Mouse (Mus musculus) heart, postnatal 0 days (tissue): ENCODE data around the gene Rhoj. TPM values are rescaled to one million over a fixed set of nuclear protein-coding genes. Genes with fewer than 3 reads are reported as not detected.

Experiments
- ATAC-seq: fragments of 200-750 bp; cut with Nextera tagmentation; 2 replicates; pipeline ENCODE4 v1.8.0; 2017; ENCODE audit warnings: low read depth, moderate number of reproducible peaks, moderate library complexity; ENCODE audit not compliant: insufficient read depth
- DNase-seq: peaks from one replicate; pipeline ENCODE4 v3.0.0-alpha.2; 2016; ENCODE audit warnings: low spot score
- H3K27ac ChIP-seq: fragments of 300-500 bp; sonication (generic); 2 replicates; pipeline ENCODE4 v1.5.1; 2014; ENCODE audit warnings: low read depth, mild to moderate bottlenecking
- H3K27me3 ChIP-seq: fragments of 300-500 bp; sonication (generic); 2 replicates; pipeline ENCODE4 v1.6.1; 2014; ENCODE audit warnings: low read length, mixed read lengths; ENCODE audit not compliant: control insufficient read depth, insufficient read depth
- H3K36me3 ChIP-seq: fragments of 300-500 bp; sonication (generic); replicated peaks from 2 replicates; pipeline ENCODE4 v1.6.1; 2014; ENCODE audit warnings: low read length, mixed read lengths; ENCODE audit not compliant: control insufficient read depth, insufficient read depth
- H3K4me1 ChIP-seq: fragments of 300-500 bp; sonication (generic); 2 replicates; pipeline ENCODE4 v1.6.1; 2014; ENCODE audit warnings: antibody characterized with exemption; ENCODE audit not compliant: control insufficient read depth, insufficient read depth
- H3K4me2 ChIP-seq: fragments of 300-500 bp; sonication (generic); 2 replicates; pipeline ENCODE4 v1.6.1; 2014; ENCODE audit warnings: low read depth, mild to moderate bottlenecking, low read length, moderate library complexity
- H3K4me3 ChIP-seq: fragments of 300-500 bp; sonication (generic); 2 replicates; pipeline ENCODE4 v1.5.1; 2014; ENCODE audit warnings: low read depth, low read length
- H3K9ac ChIP-seq: fragments of 300-500 bp; sonication (generic); replicated peaks from 2 replicates; pipeline ENCODE4 v1.6.1; 2014; ENCODE audit warnings: low read depth, low read length, mixed read lengths
- H3K9me3 ChIP-seq: fragments of 300-500 bp; sonication (generic); replicated peaks from 2 replicates; pipeline ENCODE4 v1.6.1; 2016; ENCODE audit warnings: low read length; ENCODE audit not compliant: control insufficient read depth
- CTCF ChIP-seq: IDR thresholded peaks from 2 replicates; pipeline ENCODE4 v1.5.1; 2016; ENCODE audit warnings: antibody characterized with exemption, control low read depth, low read depth
- EP300 ChIP-seq: IDR thresholded peaks from 2 replicates; pipeline ENCODE4 v1.6.1; 2016; ENCODE audit warnings: antibody characterized with exemption, low read depth
- WGBS: fragments of 180-500 bp; shearing (Covaris S2); extraction: QIAGEN DNeasy Blood & Tissue Kit; methylation state at CpG from one replicate; pipeline ENCODE4 v1.1.7; 2014; 5-methylcytosine and 5-hydroxymethylcytosine counted together
- polyA plus RNA-seq: library from polyadenylated mRNA; unstranded; fragments of >200 nt; fragmentation: Nextera tagmentation; extraction: Ambion mirVana; gene quantifications from 2 replicates; pipeline ENCODE4 v1.2.1, GENCODE M21; 2015
- total RNA-seq: library from RNA; depleted of rRNA; stranded (reverse); fragments of >200 nt; gene quantifications from 2 replicates; pipeline ENCODE4 v1.2.3, GENCODE M21; 2014; ENCODE audit warnings: low replicate concordance

Gene Rhoj
- total and polyA plus RNA-seq, 2 experiments from 2014 or later = 42.9 to 107 TPM

DNA sequence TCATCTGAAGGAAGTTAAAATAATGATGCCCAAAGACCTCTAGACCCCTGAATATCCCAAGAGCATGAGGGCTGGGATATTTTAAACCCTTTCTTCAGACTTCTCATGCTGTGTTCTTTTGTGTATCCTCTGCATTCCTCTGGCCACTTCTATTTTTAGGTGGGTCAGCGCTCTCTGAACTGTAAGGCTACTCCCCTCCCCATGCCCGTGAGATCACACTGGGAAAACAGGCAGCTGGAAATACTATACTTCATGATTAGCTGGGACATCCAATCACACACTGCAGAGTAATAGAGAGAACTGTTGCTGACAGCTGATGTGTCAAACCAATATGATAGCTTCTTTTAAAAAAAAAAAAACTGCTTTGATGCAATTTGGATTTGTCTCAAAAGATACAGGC, 51.4 kb downstream of the Rhoj start:
- no peaks in the 10 kb centered on the region for H3K9me3 ChIP-seq
- no peak for TF ChIP-seq CTCF
- no peak for TF ChIP-seq EP300
- H3K4me3 ChIP-seq = no peak overlapping the region
- no peak overlapping the region for H3K27ac ChIP-seq
- no peak overlapping the region for H3K4me2 ChIP-seq
- H3K36me3 ChIP-seq = no peaks in the 10 kb centered on the region
- ATAC-seq (0 out of 2 replicates have a peak, but pooled peaks have one; percentile 14), DNase-seq (no peak)
- no peak overlapping the region for H3K9ac ChIP-seq
- H3K27me3 ChIP-seq = no peaks in the 10 kb centered on the region
- 14% methylated on average over 2 of the region's 2 CpGs for whole genome bisulfite sequencing
- H3K4me1 ChIP-seq = no peaks in the 10 kb centered on the region; the same call in 1 of the 2 replicates

DNA sequence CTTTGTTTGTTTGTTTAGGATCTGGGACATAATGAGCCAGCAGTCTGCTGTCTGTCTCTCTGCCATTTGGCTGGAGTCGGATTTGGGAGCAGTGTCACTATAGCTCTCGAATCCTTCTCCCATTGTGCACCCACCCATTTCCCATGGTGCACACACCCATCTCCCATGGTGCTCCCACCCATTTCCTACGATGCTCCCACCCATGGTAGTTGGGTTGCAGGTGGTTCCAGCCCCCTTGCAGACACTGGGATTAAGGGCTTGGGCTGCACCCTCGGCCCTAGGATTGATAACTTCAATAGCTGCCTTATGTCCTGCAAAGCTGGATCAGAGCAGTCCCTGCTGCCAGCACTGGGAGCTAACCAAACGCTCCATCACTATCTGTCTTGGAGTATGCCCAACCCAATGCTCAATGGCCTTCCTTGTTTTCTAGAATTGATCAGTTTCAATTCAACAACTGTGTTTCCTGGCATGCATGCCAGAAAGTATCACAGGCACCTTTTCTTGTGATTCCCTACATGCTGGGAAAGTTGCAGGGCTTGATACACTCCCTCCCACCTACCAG, 51.9 kb downstream of the Rhoj start:
- Histone ChIP-seq H3K4me1 (no peaks in the 10 kb centered on the region; the same call in 1 of the 2 replicates), H3K4me2 (no peak overlapping the region), H3K9me3 (no peaks in the 10 kb centered on the region), H3K9ac (no peak overlapping the region), H3K27me3 (no peaks in the 10 kb centered on the region), H3K4me3 (no peak overlapping the region), H3K36me3 (no peaks in the 10 kb centered on the region), H3K27ac (peak overlapping the region; percentile 26; the same call in 1 of the 2 replicates)
- DNase-seq (no peak), ATAC-seq (no peak)
- 51% methylated on average over 5 of the region's 5 CpGs for WGBS
- TF ChIP-seq CTCF = no peak
- no peak for TF ChIP-seq EP300

- DNase-seq = no peak
- 87% methylated on average over 16 of the region's 16 CpGs for whole genome bisulfite sequencing
- no peaks in the 10 kb centered on the region for H3K36me3 ChIP-seq
- H3K27me3 ChIP-seq = no peaks in the 10 kb centered on the region
- H3K4me1 ChIP-seq = peaks cover 8% of the 10 kb centered on the region; the same call in 1 of the 2 replicates
- ATAC-seq = no peak
- no peak overlapping the region for H3K4me3 ChIP-seq
- H3K9ac ChIP-seq = no peak overlapping the region
- H3K27ac ChIP-seq = no peak overlapping the region
- TF ChIP-seq CTCF (no peak), EP300 (no peak)
- no peaks in the 10 kb centered on the region for H3K9me3 ChIP-seq
- H3K4me2 ChIP-seq = no peak overlapping the region
These were observed 54.3 kb downstream of the Rhoj start for GRCm38 (mm10) chr12:75362456-75362855.

GRCm38 (mm10) chr12:75364416-75364815, 56.3 kb downstream of the Rhoj start:
- ATAC-seq = no peak
- WGBS = 91% methylated on average over 4 of the region's 4 CpGs
- no peak overlapping the region for H3K27ac ChIP-seq
- peaks cover 16% of the 10 kb centered on the region; the same call in 1 of the 2 replicates for H3K4me1 ChIP-seq
- DNase-seq = no peak
- no peak overlapping the region for H3K4me2 ChIP-seq
- no peaks in the 10 kb centered on the region for H3K9me3 ChIP-seq
- no peak overlapping the region for H3K9ac ChIP-seq
- H3K27me3 ChIP-seq = no peaks in the 10 kb centered on the region
- H3K36me3 ChIP-seq = no peaks in the 10 kb centered on the region
- TF ChIP-seq CTCF = no peak
- TF ChIP-seq EP300 = no peak
- H3K4me3 ChIP-seq = no peak overlapping the region

- Histone ChIP-seq H3K27me3 (no peaks in the 10 kb centered on the region), H3K9ac (no peak overlapping the region), H3K36me3 (no peaks in the 10 kb centered on the region), H3K9me3 (no peaks in the 10 kb centered on the region), H3K4me2 (no peak overlapping the region), H3K27ac (peak overlapping the region; percentile 51), H3K4me1 (0 out of 2 replicates have a peak, but pooled peaks cover 19% of the 10 kb centered on the region), H3K4me3 (no peak overlapping the region)
- 67% methylated on average over 14 of the region's 14 CpGs for WGBS
- DNase-seq (no peak), ATAC-seq (no peak)
- TF ChIP-seq CTCF = no peak
- no peak for TF ChIP-seq EP300
These were observed 57.6 kb downstream of the Rhoj start for GRCm38 (mm10) chr12:75365621-75366124.

DNA sequence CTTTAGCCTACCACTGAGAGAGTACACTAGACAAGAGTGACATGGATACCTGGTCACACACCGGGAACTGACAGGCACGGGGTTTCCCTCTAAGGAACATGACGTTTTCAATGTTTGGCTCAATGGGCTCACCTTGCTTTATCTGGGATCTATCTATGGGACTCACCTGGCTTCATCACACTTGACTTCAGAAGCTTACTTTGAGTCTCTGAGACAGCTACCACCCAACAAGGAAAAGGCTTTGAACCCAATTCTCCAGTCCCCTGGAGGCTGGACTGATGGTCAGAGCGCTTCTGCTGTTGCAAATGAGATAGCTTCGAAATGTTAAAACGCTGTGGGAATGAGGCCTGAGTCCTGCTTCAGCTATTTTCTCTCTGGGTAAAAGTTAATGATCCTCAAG, 59.2 kb downstream of the Rhoj start:
- H3K27ac ChIP-seq = no peak overlapping the region
- DNase-seq = no peak

More for the DNA sequence above, 59.2 kb downstream of the Rhoj start:
- Histone ChIP-seq H3K27me3 (no peaks in the 10 kb centered on the region), H3K36me3 (no peaks in the 10 kb centered on the region), H3K4me2 (no peak overlapping the region), H3K9me3 (no peaks in the 10 kb centered on the region), H3K4me1 (0 out of 2 replicates have a peak, but pooled peaks cover 19% of the 10 kb centered on the region), H3K4me3 (no peak overlapping the region), H3K9ac (no peak overlapping the region)
- ATAC-seq = no peak
- TF ChIP-seq CTCF (no peak), EP300 (no peak)
- 84% methylated on average over 6 of the region's 6 CpGs for WGBS
